Mouse (Mus musculus): Measurements from ENCODE around the gene Izumo4.
A peak's percentile ranks its signal among the peaks of the same experiment; 100 is the strongest.

Gene Izumo4

DNA sequence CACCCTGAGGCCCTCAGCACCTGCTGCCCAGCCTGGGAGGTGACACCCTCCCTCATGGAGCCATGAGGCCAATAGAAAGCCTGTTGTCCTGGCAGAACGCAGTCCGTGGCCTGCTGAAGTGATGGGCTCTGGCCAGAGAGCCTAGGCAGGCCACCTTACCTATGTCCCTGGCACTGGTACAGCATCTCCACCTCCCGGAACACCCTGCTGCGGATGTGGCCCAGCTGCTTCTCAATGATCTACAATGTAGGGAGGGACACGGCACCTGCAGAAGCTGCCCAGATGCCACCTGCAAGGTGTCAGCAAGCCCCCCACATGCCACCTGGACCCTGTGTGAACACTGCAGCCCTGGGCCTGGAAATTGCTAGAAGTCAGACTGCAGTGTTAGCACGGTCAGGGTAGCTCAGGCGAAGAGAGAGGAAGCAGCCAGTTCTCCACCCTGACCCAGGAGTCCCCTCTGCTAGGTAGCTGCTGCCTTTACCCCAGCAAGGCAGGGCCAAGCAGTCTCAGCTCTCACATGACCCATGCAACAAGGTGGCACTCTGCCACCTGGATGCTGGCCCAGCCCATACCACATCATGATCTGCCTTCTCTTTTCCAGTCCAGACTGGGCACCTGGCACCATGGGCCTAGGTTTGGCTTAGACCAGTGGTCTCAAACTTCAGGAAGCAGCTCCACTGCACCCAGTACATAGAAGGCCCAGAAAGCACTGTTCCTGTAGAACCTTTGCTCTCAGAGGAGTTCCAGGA lies 32.1 kb upstream of the Izumo4 start:
- DNase-seq (ENCODE audit: low spot score in 2 of 2), result peak in 1 of 2 experiments; percentile 78

DNA sequence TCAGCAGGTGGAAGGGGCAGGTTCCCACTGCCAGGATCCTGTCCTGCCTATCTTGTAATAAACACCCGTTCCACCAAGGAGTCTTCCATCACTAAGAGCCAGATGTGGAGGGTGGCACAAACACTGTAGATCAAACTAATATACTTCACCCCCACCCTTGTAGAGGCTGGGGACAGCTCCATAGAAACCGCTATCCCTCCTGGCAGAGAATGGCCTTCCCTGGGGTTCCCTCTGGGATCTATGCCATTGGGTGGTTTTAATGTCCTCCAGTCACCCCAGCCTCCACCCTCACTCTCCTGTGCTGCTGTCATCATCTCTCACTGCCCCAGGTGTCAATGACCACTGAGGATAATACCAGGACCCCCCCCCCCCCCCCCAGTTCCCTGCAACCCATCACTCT lies 31.5 kb upstream of the Izumo4 start:
- DNase-seq (ENCODE audit: low spot score in 2 of 2), result no peak

- DNase-seq (ENCODE audit: low spot score in 2 of 2), result no peak
Observed at GRCm38 (mm10) chr10:80671251-80671650, 30.7 kb upstream of the Izumo4 start.

- DNase-seq (ENCODE audit: low spot score in 2 of 2), result peak in 1 of 2 experiments; percentile 65
Observed at GRCm38 (mm10) chr10:80671936-80672690, 29.9 kb upstream of the Izumo4 start.

DNA sequence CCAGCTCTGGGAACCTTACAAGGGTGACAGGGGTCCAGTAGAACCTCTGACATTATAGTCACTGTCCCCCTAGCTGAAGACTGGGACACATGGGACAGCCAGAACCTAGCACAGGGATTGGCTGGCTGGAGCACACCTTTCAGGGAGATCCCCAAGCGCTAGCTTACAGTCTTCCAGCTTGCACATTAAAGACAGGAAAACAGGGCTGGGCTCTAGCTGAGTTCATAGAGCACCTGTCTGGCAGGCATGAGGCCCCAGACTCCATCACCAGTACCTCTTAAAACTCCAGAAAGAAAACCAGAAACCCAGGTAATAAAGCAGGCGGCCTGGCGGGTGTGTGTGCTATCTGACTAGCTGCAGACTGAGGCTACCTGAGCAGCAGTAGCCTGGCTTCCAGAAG lies 28.3 kb upstream of the Izumo4 start:
- DNase-seq (ENCODE audit: low spot score in 2 of 2), result no peak

DNA sequence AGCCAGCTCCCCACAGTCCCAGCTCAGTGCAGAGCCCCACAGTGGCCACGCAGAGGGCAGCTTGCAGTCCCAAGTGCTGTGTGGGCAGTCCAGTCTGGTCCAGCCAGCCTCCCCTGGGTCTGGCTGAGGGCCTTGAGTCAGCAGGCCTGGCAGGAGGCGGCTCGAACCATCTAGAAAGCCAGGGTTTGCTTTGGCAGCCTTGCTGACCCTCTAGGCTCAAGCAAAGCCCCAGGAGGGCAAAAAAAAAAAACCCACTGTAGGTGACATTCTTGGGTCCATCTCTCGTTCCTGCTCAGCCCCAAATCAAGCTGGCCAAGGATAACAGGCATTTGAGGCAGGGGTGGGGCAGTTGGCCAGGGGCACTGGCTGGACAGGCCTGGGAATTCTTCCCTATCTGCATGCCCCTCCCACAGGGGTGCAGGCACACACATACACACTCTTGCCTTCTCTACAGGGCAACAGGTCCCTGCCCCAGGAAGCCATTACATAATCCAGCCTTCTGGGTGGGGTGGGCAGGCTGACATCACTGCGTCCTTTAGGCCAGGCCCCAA lies 27.7 kb upstream of the Izumo4 start:
- peak; percentile 83 to 85 for DNase-seq (ENCODE audit: low spot score in 2 of 2)

DNA sequence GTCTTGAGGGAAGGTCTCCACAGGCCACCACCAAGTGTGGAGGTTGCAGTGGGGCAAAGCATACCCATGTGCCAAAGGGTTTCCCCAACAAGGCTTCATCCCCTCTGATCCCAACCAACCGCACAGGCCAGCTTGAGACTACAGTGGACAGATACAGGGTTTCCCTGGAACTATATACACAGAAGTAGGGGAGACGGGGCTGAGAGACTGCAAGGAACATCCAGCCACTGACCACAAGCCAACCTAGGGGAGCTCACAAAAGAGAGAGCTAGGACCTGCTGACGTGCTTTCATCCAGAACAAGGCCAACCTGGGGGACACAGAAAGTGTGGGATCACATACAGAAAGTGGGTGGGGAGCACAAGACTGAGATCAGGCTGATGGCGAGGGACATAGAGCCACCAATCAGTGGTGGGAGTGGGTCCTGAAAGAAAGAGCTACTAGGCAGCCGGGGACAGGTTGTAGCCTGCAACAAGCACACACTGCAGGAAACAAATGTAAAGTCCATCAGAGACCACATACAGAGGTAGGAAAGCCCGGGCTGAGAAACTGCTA lies 27.1 kb upstream of the Izumo4 start:
- no peak for DNase-seq (ENCODE audit: low spot score in 2 of 2)

DNA sequence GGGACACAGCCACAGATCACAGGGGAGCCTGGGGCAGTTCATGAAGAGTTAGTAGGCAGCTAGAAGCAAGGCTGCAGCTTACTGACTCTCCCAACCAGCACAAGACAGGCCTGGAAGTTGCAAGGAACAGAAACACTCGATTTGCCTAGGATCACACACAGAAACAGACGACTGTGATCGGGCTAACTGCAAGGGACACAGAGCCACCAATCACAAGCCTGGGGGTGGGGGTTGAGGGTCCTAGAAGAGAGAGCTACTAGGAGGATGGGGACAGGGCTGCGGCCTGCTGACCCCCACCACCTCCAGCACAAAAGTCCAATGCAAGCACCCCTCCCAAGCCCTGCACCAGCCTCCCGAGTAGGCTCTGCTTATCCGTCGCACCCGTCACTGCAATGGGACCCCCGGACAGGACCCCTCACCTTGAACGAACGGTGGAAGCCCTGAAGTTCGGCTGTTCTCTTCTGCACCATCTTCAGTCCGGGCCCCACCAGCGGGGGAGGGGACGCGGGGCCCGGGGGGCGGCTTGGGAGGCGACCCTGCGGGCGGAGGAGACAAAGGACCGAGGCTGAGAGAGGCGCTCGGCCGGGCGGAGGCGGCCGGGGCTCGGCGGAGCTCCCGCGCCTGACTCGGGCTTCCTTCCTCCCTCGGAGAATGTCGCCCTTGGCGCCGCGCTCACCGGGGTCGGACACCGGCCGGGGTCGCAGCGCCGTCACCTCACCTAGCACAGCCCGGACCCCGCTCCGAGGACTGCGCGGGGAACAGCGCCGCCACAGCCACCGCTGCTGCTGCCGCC lies 26.4 kb upstream of the Izumo4 start:
- DNase-seq (ENCODE audit: low spot score in 2 of 2), result no peak

DNA sequence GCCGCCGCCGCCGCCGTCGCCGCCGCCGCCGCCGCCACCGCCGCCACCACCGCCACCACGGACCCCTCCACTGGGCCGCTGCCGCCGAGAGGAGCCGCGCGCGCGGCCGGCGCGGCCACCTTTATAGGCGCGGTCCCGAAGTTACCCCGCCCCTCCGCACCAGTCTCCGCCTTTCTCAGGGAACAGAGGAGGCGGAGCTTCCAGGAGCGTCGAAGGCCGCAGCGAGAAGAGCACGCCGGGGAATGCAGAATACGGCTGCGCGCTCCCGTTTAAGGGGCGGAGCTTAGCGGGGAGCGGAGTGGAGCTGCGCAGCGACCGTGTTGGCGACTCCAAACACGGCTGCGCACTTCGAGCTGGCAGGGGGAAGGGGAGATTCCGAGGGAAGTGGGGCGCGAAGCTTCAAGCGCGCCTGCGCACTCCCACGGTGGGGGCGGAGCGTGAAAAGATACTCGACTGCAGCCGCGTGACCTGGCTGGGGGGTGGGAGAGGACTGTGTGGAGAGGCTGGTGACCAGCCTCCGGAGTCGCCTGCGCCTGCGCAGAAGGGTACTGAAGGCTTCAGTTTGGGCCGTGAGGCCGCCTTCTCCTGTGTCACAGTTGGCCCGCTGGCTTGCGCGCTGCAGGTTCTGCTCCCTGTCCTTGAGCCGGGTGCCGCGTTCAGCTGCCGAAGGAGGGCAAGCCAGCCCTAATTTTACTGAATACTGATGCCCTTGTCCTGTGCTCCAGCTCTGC lies 25.6 kb upstream of the Izumo4 start:
- DNase-seq (ENCODE audit: low spot score in 2 of 2), result peak; percentile 99

DNA sequence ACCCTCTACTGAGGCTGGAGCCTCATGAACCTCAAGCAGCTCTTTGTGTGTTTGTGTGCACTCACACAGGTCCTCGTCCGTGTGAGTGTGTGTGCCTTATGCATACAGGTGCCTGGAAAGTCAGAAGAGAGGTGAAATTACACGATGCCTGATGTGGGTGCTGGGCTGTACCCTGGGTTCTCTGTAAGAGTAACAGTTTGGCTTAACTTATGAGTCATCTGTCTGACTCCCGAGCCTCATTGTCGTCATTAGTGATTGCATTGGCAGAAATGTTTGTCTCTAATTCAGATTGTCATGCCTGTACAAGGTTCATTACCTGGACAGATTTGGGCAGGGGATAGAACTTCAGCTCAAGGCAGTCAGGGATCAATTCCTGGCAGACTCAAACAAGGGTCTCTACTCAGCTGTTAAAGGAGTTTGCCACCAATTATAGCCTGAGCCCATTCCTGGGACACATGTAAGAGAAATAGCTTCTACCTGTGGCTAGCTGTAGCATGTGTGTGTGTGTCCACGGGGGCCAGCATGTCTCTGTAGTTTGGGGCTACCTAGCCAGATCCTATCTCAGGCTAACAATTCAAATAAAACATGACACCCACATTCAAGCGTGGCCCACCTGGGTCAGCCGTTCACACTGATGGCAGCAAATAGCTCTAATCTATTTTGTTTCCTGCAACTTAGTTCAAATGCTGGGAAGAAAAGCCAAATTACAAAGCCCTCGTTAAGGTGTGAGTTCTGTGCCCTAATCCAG lies 24.7 kb upstream of the Izumo4 start:
- peak in 1 of 2 experiments; percentile 54 for DNase-seq (ENCODE audit: low spot score in 2 of 2)

DNA sequence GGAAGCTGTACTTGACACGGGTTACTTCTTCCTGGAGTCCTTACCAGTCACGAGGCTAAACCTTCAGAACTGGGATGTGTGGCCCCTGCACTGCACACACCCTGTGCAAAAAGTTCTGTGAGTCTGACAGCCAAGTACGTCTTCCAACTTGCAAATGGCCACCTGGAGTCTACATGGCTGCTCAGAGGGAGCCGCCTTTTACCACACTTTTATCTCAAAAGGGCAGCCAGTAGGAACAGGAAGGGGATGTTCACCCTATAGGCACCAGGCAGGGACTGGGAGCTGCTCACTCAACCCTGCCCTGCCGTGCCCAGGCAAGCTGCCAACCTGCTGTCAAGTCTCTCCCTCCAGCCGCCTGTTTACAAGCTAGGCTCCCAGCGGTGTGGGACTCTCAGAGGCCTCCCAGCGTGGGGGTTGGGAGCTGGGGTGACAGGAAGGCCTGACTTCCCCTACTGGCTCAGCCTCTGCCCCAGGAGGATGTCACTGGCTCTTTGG lies 24.0 kb upstream of the Izumo4 start, which contains the start of gene Mknk2:
TSS of gene Mknk2 (minus strand) at position 171 of the 495 bp plus-strand sequence.
- peak; percentile 95 to 98 for DNase-seq (ENCODE audit: low spot score in 2 of 2)

DNA sequence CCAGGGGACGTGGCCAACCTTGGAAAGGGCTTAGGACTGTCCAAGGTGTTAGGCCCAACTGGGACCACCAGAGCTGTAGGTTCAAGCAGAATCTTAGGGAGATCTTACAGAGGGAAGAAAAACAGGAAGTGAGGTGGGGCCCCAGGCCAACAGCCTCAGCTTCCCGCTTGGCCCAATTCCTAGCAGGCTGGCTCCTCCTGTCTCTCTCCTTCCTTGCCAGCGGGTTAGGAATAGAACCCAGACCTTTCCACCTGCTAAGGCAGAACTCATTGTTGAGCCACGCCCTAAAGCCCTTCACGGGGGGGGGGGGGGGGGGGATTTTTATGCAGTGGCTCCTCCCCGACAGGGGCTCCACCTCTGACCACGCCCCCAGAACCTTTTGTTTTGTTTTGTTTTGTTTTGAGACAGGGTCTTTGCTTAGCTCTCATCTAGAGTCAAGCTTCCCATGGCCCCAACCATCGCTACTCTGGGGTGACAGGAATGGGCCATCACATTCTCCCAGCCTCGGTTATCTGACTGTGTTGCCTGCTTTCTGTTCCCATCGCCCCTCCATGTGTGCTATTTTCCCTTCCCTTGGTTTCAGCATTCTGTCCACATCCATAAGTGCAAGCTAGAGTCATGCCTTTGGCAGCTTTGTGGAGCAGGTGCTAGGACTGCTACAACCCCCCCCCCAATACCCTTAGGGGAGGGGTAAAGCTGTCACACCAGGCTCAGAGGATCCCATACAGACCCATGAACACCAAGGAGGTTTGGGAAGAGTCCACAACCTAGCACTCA lies 23.2 kb upstream of the Izumo4 start:
- no peak for DNase-seq (ENCODE audit: low spot score in 2 of 2)

DNA sequence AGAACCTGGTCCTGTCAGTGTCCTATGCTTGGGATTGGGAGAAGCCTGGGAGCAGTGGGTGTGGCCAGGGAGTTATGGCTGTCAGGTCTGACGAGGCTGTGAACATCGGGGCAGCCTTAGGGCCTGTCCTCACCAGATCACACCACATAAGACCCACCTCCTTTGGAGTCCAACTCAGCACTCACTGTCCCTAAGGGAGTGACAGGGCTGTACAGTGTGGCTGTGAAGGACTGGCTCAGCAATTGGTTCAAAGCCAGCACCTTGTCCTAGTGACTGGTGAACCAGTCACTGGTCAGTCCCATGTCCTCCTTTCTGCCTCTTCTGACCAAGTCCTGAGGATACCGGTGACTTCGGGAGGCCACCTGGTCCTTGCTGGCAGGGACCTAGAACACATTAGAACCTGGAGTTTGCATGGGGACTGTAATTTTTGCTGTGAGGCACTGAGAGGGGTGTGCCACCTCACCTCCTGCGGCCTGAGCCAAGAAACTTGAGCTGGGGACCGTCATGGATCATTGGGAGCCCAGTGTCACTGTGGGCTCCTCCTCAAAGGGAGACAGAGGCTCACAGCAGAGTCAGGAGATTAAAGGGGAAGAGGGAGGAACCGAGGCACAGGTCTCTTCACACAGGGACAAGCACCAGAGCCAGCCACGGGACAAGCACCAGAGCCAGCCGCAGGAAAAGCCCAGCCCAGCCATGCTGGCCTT lies 22.3 kb upstream of the Izumo4 start:
- no peak for DNase-seq (ENCODE audit: low spot score in 2 of 2)

- DNase-seq (ENCODE audit: low spot score in 2 of 2), result no peak
Observed at GRCm38 (mm10) chr10:80680260-80680696, 21.7 kb upstream of the Izumo4 start.

DNA sequence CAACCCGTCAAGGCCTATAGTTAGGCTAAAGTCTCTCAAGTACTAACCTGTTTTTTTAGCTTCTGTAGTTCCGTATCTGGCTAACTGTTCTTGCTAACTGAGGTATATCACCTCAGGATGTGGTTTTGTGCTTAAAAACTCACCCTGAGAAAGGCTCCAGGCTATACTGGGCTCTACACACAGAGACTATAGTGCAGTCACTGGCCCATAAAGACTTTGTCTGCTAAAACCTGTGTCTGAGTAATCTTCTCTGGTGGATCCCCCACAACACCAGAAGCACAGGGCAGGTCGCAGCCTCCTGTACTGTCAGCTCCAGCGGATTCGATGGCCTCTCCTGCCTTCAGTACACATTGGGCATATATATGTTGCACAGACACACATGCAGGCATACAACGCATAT lies 20.0 kb upstream of the Izumo4 start:
- DNase-seq (ENCODE audit: low spot score in 2 of 2), result no peak

- no peak for DNase-seq (ENCODE audit: low spot score in 2 of 2)
Observed at GRCm38 (mm10) chr10:80683647-80684046, 18.3 kb upstream of the Izumo4 start.

DNA sequence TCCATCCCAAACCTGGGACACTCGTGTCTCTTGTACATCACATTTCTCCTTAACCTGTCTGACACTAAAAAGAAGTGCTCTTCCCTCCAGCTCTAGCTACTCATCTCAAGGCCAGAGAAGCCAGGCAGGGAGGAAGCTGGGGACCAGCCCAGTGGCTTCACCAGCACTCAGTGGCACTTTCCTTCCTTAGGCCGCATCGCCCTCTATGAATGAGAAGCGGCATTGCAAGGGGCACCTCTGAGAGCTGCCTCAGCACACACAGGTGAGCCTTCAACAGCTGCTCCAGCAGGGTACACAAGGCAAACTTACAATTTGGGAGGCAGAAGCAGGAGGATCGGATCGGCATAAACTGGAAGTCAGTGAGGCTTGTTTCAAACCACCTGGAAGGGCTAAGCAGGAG lies 17.8 kb upstream of the Izumo4 start:
- DNase-seq (ENCODE audit: low spot score in 2 of 2), result peak in 1 of 2 experiments; percentile 60

DNA sequence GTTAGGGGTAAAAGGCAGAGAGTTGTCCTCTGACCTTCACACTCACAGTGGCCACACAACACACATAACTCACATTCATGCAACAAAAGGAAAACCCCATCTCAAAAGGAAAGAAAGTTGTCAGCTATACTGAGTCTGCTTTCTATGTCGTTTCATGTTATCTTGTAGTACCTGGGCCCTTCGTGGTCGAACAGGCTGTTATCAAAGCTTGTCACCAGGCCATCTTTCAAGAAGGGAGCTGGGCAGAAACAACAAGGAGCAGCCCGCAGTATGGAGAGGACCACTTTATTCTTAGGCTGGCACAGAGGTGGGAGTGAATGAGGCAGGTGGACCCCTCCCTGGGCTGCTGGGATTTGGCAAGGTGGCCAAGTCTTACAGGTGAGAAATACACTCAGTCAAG lies 17.0 kb upstream of the Izumo4 start:
- DNase-seq (ENCODE audit: low spot score in 2 of 2), result no peak

DNA sequence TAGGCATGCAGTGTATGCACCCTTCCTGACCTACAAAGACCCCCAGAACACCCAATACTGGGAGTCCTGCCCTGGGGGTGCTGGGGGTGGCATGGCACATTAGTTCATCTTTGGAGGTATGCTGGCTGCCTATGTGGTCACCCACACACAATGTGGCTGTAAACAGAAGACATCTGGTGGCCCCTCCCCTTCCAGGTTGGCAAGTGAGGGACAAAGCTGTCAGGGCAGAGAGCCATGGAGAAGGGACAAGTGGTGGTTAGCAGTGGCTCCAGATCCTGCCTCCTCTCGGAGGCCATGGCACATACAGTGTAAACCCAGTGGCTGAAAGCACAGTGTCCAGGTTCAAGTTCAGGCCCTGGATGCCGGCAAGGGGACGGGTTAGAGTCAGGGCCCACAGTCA lies 15.4 kb upstream of the Izumo4 start:
- DNase-seq (ENCODE audit: low spot score in 2 of 2), result no peak
